Mouse (Mus musculus) neural tube, embryonic 14.5 days (tissue): ENCODE measurements at regions not wholly inside any gene's neighbourhood (a gene's known extent, or its start where the extent isn't known, plus 50 kb on each side); places are given as distances from the start of the nearest gene placed in this dataset.

Experiments used
- ATAC-seq: fragments of 200-750 bp; cut with Nextera tagmentation; 2 replicates; pipeline ENCODE4 v1.8.0; 2017; ENCODE audit warnings: low read depth, mild to moderate bottlenecking, moderate TSS enrichment, moderate library complexity
- H3K27ac ChIP-seq: fragments of 300-500 bp; sonication (generic); 2 replicates; pipeline ENCODE4 v1.5.1; 2014; ENCODE audit warnings: low read depth, mild to moderate bottlenecking, control low read depth, low read length, moderate library complexity, mixed read lengths
- H3K27me3 ChIP-seq: fragments of 300-500 bp; sonication (generic); 2 replicates; pipeline ENCODE4 v1.6.1; 2014; ENCODE audit warnings: low read length; ENCODE audit not compliant: control insufficient read depth, insufficient read depth
- H3K36me3 ChIP-seq: fragments of 300-500 bp; sonication (generic); 2 replicates; pipeline ENCODE4 v1.6.1; 2014; ENCODE audit warnings: low read length, mixed read lengths; ENCODE audit not compliant: control insufficient read depth, insufficient read depth
- H3K4me1 ChIP-seq: fragments of 300-500 bp; sonication (generic); 2 replicates; pipeline ENCODE4 v1.6.1; 2014; ENCODE audit warnings: low read length; ENCODE audit not compliant: control insufficient read depth, insufficient read depth
- H3K4me2 ChIP-seq: fragments of 300-500 bp; sonication (generic); 2 replicates; pipeline ENCODE4 v1.6.1; 2014; ENCODE audit warnings: mild to moderate bottlenecking, low read depth, low read length, control low read depth
- H3K4me3 ChIP-seq: fragments of 300-500 bp; sonication (generic); 2 replicates; pipeline ENCODE4 v1.5.1; 2014; ENCODE audit warnings: low read depth, low read length, control low read depth, mixed read lengths
- H3K9ac ChIP-seq: fragments of 300-500 bp; sonication (generic); replicated peaks from 2 replicates; pipeline ENCODE4 v1.6.1; 2014; ENCODE audit warnings: low read depth, mild to moderate bottlenecking, control low read depth, low read length, mixed read lengths
- H3K9me3 ChIP-seq: fragments of 300-500 bp; sonication (generic); 2 replicates; pipeline ENCODE4 v1.6.1; 2016; ENCODE audit warnings: low read length; ENCODE audit not compliant: control insufficient read depth
- WGBS: fragments of 180-500 bp; shearing (Covaris S2); extraction: QIAGEN DNeasy Blood & Tissue Kit; methylation state at CpG from one replicate; pipeline ENCODE4 v1.1.7; 2014; 5-methylcytosine and 5-hydroxymethylcytosine counted together

DNA sequence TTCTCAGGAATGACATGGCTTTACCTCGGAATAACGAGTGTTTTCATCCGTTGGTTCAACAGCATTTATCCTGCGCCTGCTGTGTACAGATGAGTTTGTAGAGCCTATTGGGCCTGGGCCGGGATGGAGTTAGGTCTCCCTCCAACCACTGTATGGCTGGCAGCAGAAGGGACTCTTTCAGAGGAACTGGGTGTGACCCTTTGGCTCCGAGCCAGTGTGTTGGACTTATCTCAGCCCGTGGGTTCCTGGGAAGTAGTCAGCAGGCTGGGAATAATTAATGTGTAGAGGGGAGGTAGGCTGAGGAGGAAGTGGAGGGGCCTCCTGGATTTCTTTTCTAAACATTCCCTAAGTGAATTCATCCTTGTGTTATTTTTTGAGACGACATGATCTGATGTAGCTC is 157.7 kb upstream of the Ubr2 start:
- ATAC-seq: no peak
- H3K9me3 ChIP-seq: no peaks in the 10 kb centered on the region
- H3K9ac ChIP-seq: no peak overlapping the region
- WGBS: 70% methylated on average over 8 of the region's 8 CpGs
- H3K36me3 ChIP-seq: no peaks in the 10 kb centered on the region
- H3K27me3 ChIP-seq: no peaks in the 10 kb centered on the region
- H3K4me3 ChIP-seq: no peak overlapping the region
- H3K4me1 ChIP-seq: peaks cover 5% of the 10 kb centered on the region; the same call in 1 of the 2 replicates
- no peak overlapping the region; the same call in 1 of the 2 replicates for H3K27ac ChIP-seq
- H3K4me2 ChIP-seq: no peak overlapping the region

DNA sequence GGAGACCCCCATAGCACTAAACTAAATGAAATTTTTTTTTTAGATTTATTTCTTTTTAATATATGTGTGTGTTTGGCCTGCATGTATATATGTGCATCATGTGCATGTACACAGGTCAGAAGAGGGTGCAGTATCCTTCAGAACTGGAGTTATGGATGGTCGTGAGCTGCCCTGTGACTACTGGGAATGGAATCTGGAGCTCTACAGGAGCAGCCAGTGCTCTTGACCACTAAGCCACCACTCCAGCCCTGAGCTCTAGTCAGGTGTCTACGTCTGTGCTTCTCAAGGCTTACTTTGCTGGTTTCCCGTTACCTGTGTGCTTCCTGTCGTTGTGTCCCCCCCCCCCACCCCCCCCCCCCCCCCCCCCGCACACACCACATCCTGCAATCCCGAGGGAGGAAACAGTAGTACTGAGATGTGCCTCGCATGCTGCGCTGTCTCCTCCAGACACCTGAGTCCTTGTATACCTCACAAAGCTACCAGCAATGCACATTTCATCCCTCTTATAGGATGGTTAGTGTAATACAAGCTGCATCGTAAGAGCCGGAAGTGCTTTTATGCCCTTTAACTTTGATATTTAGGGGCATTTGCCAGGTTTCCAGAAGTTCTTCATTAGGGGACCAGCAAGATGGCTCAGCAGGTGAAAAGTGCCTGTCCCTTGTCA is 153.5 kb upstream of the Ubr2 start:
- Histone ChIP-seq H3K9ac (no peak overlapping the region), H3K4me1 (peaks cover 5% of the 10 kb centered on the region; the same call in 1 of the 2 replicates), H3K9me3 (no peaks in the 10 kb centered on the region), H3K27ac (no peak overlapping the region), H3K4me3 (no peak overlapping the region), H3K27me3 (no peaks in the 10 kb centered on the region), H3K4me2 (no peak overlapping the region), H3K36me3 (no peaks in the 10 kb centered on the region)
- ATAC-seq: no peak
- WGBS: 75% methylated on average over 9 of the region's 10 CpGs

DNA sequence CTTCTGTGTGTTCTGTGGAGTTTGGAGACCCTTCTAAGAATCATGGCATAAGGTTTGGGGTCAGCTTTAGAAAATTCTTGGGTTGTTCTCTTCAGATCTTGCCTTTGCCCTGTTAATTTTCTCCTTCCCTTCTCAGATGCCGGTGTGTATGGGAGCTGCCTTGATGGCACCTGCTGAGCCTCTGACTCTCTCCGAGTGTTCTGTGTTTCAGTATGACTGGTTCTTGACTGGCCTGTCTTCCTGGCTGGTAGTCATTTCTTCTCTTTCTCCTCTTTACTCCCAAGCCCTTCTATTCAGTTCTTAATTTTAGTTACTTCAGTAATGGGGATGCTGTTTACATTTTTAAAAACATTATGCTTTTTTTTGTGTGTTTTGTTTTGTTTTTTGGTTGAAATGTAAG is 152.1 kb upstream of the Ubr2 start:
- WGBS: 61% methylated on average over 2 of the region's 2 CpGs
- H3K4me3 ChIP-seq: no peak overlapping the region
- ATAC-seq: no peak

DNA sequence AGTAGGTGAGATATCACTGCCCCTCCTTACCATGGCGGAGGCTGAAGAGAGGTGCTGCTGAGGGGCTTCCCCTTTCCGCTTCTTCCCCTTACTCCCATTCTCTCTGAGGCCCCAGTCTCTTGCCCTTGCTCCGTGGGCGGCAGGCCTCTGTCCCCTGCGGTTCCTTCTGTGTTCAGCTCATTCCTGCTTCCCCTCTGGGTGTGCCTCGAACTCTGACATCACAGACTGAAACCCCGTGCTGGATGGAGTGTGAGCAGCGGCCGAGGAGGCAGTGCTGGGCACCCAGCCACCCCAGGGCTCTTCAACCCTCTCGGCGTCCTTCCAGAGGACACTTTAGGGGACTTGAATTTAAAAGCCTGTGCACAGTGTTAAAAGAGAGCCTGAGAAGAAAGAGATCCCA is 145.9 kb upstream of the Ubr2 start:
- Histone ChIP-seq H3K4me2 (no peak overlapping the region), H3K36me3 (no peaks in the 10 kb centered on the region), H3K27me3 (no peaks in the 10 kb centered on the region), H3K9me3 (no peaks in the 10 kb centered on the region), H3K27ac (no peak overlapping the region), H3K4me3 (no peak overlapping the region), H3K4me1 (peaks cover 13% of the 10 kb centered on the region), H3K9ac (no peak overlapping the region)
- WGBS: 85% methylated on average over 11 of the region's 11 CpGs
- no peak for ATAC-seq

More for the DNA sequence above, 152.1 kb upstream of the Ubr2 start:
- H3K27me3 ChIP-seq: no peaks in the 10 kb centered on the region
- no peak overlapping the region for H3K27ac ChIP-seq
- H3K9ac ChIP-seq: no peak overlapping the region
- no peaks in the 10 kb centered on the region for H3K36me3 ChIP-seq
- no peaks in the 10 kb centered on the region for H3K4me1 ChIP-seq
- no peaks in the 10 kb centered on the region for H3K9me3 ChIP-seq
- no peak overlapping the region for H3K4me2 ChIP-seq

DNA sequence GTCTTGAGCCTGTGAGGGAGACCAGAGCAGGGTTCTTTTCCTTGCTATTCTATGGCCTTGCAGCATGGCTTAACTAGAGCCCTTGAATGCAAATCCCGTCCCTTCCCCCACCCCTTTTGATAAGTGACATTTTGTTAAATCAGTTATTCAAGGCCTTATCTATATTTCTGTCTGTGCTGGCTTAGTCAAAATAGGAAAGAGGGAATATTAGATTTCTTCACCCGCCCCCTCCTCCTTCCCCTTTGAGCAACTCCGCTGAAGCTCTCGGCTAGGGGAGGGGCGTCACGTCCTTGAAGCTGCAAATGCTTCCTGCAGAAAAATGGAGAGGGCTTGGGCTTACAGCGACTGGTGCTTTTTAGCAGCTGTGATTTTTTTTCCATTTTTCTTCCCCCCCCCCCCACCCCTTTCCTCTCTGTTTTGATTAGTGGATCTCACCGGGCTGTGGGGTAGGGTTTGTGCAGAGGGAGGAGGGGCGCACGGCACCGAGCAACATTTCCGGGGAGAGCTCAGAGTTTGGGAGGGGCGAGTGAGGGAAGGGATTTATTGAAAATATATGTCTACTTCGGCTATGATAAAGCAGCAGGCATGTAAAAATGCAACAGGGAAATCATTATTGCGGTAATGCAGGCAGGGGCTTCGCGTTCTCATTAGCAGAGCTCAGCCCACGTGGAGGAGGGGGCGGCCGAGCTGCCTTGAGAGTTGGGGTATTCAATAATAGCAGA is 141.4 kb upstream of the Ubr2 start:
- Histone ChIP-seq H3K4me3 (peak overlapping the region; percentile 12; the same call in 1 of the 2 replicates), H3K4me1 (peaks cover 18% of the 10 kb centered on the region), H3K4me2 (peak overlapping the region; percentile 42), H3K36me3 (no peaks in the 10 kb centered on the region), H3K27me3 (no peaks in the 10 kb centered on the region), H3K9ac (peak overlapping the region; percentile 25; the same call in 1 of the 2 replicates), H3K9me3 (no peaks in the 10 kb centered on the region), H3K27ac (peak overlapping the region; percentile 81)
- ATAC-seq: peak; percentile 86
- 34% methylated on average over 20 of the region's 20 CpGs for WGBS

DNA sequence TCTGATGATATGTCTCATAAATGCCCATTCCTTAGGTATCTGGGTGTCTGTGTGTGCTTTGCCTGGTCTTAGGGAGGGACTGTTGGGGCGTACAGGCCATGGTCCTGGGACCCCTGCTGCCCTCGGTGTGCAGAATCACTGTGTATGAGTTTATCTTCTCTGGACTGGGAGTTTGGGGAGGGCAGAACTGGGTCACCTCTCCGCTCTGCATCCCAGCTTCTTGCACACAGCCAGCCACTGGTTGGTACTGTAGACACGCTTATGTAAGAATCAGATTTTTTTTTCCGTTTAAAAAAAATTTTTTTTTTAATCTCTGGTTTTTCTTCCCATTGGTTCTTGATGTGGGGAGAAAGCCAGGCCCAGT is 140.8 kb upstream of the Ubr2 start:
- whole genome bisulfite sequencing: 66% methylated on average over 5 of the region's 5 CpGs

DNA sequence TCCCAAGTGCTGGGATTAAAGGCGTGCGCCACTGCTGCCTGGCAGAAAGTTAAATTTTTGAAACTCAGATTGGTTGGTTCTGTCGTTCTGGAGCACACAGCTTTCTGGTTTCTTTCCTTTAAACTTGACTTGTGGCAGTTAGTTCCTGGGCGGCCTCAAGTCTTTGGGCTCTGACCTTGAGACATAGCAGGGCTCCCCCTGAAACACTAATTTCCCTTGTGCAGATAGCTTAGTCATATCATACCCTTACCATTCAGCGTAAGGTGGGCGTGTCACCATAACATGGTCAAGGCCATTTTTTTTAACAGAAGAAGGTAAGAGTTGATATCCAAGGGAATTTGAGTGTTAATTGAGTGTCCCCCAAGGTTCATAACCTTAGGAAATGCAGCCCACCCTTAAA is 140.3 kb upstream of the Ubr2 start:
- Histone ChIP-seq H3K9ac (no peak overlapping the region), H3K36me3 (no peaks in the 10 kb centered on the region), H3K27ac (peak overlapping the region; percentile 81), H3K4me1 (peaks cover 18% of the 10 kb centered on the region), H3K9me3 (no peaks in the 10 kb centered on the region), H3K4me2 (peak overlapping the region; percentile 42; the same call in 1 of the 2 replicates), H3K4me3 (no peak overlapping the region), H3K27me3 (no peaks in the 10 kb centered on the region)
- ATAC-seq: no peak
- 92% methylated on average over 6 of the region's 6 CpGs for WGBS

More for the DNA sequence above, 140.8 kb upstream of the Ubr2 start:
- H3K4me2 ChIP-seq: peak overlapping the region; percentile 42
- H3K4me3 ChIP-seq: peak overlapping the region; percentile 12; the same call in 1 of the 2 replicates
- no peak overlapping the region; the same call in 1 of the 2 replicates for H3K9ac ChIP-seq
- H3K4me1 ChIP-seq: peaks cover 18% of the 10 kb centered on the region
- H3K27me3 ChIP-seq: no peaks in the 10 kb centered on the region
- no peaks in the 10 kb centered on the region for H3K9me3 ChIP-seq
- peak overlapping the region; percentile 81 for H3K27ac ChIP-seq
- H3K36me3 ChIP-seq: no peaks in the 10 kb centered on the region
- ATAC-seq: peak; percentile 6; the same call in 1 of the 2 replicates

DNA sequence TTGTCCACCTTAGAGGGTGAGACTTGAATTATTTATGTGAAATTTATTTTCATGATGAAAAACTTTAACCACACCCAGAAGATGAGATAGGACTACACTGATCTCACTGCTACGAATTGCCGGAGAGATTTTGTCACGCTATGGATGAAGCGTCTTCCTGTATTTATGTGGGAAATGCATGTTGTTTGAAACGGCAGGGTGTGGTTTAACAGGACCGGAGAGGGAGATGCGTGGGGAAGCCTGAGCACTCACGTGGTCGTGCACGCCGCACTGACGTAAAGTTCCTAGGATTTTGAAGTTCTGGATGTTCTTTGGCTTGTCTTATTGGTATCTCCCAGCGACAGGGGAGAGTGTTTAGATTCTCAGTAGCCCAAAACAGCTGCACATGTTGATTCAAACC is 139.3 kb upstream of the Ubr2 start:
- H3K27me3 ChIP-seq: no peaks in the 10 kb centered on the region
- H3K9me3 ChIP-seq: no peaks in the 10 kb centered on the region
- no peak overlapping the region for H3K9ac ChIP-seq
- no peaks in the 10 kb centered on the region for H3K36me3 ChIP-seq
- peaks cover 18% of the 10 kb centered on the region for H3K4me1 ChIP-seq
- no peak overlapping the region for H3K4me2 ChIP-seq
- no peak overlapping the region for H3K27ac ChIP-seq
- ATAC-seq: no peak
- WGBS: 91% methylated on average over 13 of the region's 13 CpGs
- no peak overlapping the region for H3K4me3 ChIP-seq

DNA sequence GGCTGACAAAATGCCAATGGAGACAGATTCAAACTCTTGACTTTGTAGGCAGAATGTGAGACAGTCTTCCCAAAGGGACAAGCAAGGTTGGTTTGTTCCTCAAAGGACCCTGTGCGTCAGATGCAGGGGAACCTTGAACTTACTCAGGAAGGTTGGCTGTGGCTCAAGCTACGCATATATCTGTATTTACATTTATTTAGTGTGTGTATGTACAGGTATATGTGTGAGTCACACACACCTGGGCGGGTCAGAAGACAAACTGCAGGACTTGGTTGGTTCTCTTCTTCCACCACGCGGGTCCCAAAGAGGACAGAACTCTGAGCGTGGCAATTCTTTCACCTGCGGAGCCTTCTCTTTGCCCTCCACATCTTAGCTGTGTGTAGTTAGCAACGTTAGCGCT is 138.8 kb upstream of the Ubr2 start:
- no peak overlapping the region for H3K4me2 ChIP-seq
- 91% methylated on average over 9 of the region's 9 CpGs for WGBS
- no peaks in the 10 kb centered on the region for H3K27me3 ChIP-seq
- H3K36me3 ChIP-seq: no peaks in the 10 kb centered on the region
- no peak overlapping the region for H3K4me3 ChIP-seq
- H3K9ac ChIP-seq: no peak overlapping the region
- ATAC-seq: no peak
- peaks cover 22% of the 10 kb centered on the region for H3K4me1 ChIP-seq
- no peaks in the 10 kb centered on the region for H3K9me3 ChIP-seq
- no peak overlapping the region for H3K27ac ChIP-seq
